Mouse (Mus musculus) adrenal gland, postnatal 10 days (tissue): ENCODE measurements around the gene Uimc1. TPM values are rescaled to one million over a fixed set of nuclear protein-coding genes. Genes with fewer than 3 reads are reported as not detected.

Source experiments
- DNase-seq: peaks from one replicate; pipeline ENCODE4 v3.0.0; 2021; ENCODE audit warnings: mixed read lengths
- total RNA-seq, 2 experiments: library from RNA; stranded (reverse); gene quantifications; 2 replicates each; pipeline ENCODE4 v1.2.3; 2021

The Uimc1 gene
- total RNA-seq, 2 experiments from 2014 or later = 26.0 to 27.6 TPM

- no peak for DNase-seq
These were observed 52.4 kb downstream of the Uimc1 start for GRCm38 (mm10) chr13:55047706-55048105.

GRCm38 (mm10) chr13:55040016-55040415 lies 60.1 kb downstream of the Uimc1 start:
- DNase-seq = no peak

DNA sequence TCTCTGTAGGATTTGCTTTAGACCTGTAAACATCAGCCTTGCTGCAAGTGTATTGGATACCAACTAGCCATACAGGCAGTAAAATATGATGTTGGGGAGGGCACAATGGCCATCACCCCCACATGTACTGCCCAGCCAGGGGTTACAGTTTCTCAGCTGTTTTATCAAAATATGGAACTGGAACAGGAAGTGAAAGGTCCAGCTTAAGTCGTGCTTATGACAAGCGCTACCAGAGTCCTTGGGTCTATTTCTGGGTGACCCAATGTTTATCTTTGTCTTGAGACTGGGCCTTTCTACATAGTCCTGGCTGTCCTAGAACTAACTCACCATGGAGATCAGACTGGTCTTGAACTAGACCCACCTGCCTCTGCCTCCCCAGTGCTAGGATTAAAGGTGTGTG lies 75.9 kb downstream of the Uimc1 start:
- no peak for DNase-seq

GRCm38 (mm10) chr13:55022715-55023114 lies 77.4 kb downstream of the Uimc1 start:
- peak; percentile 67 for DNase-seq

DNA sequence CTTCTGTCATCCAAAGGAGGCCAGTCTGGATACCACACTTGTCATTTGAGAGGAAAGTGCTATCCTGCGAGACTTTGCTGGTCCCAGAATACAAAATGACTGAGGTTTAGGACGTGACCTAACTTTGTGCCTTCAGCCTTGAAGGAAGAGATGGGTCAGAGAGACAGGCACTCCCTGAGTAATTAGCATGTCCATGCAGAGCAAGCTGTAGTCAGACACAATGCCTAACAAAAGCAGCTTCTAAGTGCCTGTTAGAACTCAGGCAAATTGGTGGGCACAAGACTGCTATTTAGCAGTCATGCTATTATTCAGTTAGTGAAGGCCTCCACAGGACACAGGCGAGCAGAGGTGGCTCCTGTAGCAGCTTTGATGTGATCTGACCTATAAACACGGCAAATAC lies 77.8 kb downstream of the Uimc1 start:
- DNase-seq = no peak

DNA sequence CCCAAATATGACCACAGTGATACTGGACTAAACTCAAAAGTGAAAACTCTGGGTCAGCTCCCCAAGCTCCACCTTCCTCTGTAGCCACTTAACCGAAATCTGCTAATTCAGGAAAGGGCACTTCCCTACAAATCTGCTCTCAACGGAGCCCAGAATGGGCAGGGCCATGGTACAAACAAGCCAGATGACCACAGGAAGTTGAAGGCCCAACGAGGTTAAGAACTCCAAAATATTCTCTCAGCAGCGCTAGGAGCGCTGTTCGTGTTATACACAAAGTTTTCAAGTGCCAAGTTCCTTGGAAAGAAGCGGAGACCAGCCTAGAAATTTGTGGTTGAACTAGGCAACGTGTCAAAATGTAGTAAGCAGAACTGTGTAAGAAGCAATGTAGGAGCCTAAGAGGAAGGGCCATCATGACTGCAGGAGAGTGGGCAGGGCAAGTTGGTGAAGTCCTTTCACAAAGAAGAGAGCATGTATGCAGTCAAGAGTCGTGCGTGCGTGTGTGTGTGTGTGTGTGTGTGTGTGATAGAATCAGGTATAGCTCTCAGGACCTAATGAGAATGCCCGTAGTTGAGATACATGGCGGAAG lies 78.8 kb downstream of the Uimc1 start, which contains the start of gene Hk3:
Hk3 (minus strand) TSS at position 192 of the 586 bp plus-strand sequence.
- DNase-seq = no peak

- DNase-seq = no peak
These were observed 80.0 kb downstream of the Uimc1 start for GRCm38 (mm10) chr13:55020051-55020450.

GRCm38 (mm10) chr13:55019181-55019580 lies 80.9 kb downstream of the Uimc1 start:
- DNase-seq = no peak

DNA sequence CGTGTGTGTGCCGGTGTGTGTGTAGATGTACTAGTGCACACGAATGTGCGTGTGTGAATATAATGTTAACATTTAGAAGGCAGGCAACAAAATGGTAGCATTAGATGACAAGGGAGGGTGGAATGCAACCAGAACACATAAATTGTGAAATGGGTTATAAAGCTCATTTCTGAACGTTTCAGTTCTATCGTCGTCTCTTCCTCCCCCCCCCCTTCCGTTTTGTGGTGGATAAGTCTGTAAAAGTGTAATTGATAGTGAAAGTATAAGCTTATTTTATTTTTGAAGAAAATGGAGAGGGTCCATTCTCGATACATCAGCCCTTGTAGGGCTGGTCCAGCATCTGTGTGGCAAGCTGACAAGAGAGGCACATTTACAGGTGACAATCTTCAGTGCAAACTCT lies 81.4 kb downstream of the Uimc1 start:
- no peak for DNase-seq

- no peak for DNase-seq
These were observed 82.1 kb downstream of the Uimc1 start for GRCm38 (mm10) chr13:55017898-55018599.

DNA sequence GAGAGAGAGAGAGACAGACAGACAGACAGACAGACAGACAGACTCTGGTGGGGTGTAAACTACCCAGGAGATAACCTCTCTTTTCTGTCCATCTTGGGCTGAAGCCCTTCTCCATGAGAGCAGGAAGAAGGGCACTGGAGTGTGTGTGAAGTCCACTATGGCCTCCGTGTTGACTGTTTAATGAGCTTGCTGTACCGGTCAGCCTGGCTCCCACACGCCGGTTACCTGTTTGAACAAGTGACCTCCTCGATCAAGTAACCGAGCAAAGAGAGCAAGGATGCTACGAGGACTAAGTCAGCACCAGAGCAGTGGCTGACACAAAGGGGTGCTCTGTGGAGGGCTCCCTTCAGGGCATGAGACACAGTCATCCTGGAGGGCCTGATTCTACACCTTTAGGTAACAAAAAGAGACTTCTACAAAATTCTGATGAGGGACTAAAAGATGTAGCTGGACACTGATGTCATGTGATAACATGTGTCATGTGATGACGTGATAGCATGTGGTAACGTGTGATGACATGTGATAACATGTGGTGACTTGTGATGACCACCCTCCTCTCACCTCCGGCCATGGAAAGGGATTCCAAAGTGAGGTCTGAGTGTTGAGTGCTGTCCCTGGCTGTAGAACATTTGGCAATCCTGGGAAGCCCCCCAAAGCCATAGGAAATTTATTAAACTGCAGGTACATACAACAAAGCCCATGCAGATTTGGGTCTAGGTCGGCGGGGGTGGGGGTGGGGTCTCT lies 82.8 kb downstream of the Uimc1 start:
- no peak for DNase-seq

- DNase-seq = no peak
These were observed 85.6 kb downstream of the Uimc1 start for GRCm38 (mm10) chr13:55014451-55014850.

GRCm38 (mm10) chr13:55013702-55014344 lies 86.3 kb downstream of the Uimc1 start:
- DNase-seq = peak; percentile 23

GRCm38 (mm10) chr13:55011981-55012478 lies 88.1 kb downstream of the Uimc1 start:
- peak; percentile 21 for DNase-seq

- DNase-seq = no peak
These were observed 89.0 kb downstream of the Uimc1 start for GRCm38 (mm10) chr13:55011103-55011502.

- DNase-seq = no peak
These were observed 91.5 kb downstream of the Uimc1 start for GRCm38 (mm10) chr13:55008589-55008988.

DNA sequence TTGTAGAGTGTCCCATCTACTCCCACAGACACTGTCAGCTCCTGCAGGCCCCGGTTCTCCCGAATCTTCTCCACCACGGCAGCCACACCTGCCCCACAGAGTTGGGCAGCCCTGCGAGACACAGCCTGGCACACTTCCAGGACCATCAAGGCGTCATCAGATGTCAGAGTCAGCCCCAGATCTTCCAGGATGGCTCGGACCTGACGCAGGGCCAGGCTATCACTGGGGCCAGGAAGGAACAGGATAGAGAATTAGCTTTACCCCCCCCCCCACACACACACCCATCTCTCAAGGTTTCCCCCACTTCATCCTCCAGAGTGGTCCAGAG lies 93.7 kb downstream of the Uimc1 start:
- no peak for DNase-seq

- no peak for DNase-seq
These were observed 94.2 kb downstream of the Uimc1 start for GRCm38 (mm10) chr13:55005691-55006414.

- DNase-seq = peak; percentile 38
These were observed 95.5 kb downstream of the Uimc1 start for GRCm38 (mm10) chr13:55004646-55005045.

GRCm38 (mm10) chr13:55002090-55002489 lies 98.0 kb downstream of the Uimc1 start:
- no peak for DNase-seq

- DNase-seq = no peak
These were observed 99.7 kb downstream of the Uimc1 start for GRCm38 (mm10) chr13:55000433-55000832.

DNA sequence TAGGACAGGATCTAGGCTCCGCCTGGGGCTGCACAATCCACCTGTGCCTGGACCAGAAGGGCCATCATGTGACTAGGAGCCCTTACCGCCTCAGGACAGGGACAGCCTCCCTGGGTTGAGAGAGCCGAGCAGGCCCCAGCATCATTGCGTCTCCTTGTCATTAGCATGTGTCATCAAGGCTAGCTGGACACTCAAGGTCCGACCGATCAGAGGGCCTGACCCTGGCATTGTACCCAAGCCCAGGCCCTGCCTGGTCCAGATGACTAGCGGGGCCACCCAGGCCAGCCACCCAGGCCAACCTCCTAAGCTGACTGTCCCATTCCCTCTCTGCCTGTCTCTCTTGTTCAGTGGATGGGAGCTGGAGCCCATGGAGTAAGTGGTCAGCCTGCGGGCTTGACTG lies 102.5 kb downstream of the Uimc1 start:
- DNase-seq = no peak
